Mouse (Mus musculus): ENCODE measurements at regions not wholly inside any gene's neighbourhood (a gene's known extent, or its start where the extent isn't known, plus 50 kb on each side); places are given as distances from the start of the nearest gene placed in this dataset.

- DNase-seq (ENCODE audit: low spot score): no peak
These were observed 133.0 kb downstream of the Ndufa10 start for GRCm38 (mm10) chr1:92340644-92341043.

- DNase-seq (ENCODE audit: low spot score): no peak
These were observed 135.1 kb downstream of the Ndufa10 start for GRCm38 (mm10) chr1:92338589-92338988.

- DNase-seq (ENCODE audit: low spot score): no peak
These were observed 136.2 kb downstream of the Ndufa10 start for GRCm38 (mm10) chr1:92337450-92337849.

- DNase-seq (ENCODE audit: low spot score): no peak
These were observed 136.7 kb upstream of the Hdac4 start for GRCm38 (mm10) chr1:92332248-92332584.

DNA sequence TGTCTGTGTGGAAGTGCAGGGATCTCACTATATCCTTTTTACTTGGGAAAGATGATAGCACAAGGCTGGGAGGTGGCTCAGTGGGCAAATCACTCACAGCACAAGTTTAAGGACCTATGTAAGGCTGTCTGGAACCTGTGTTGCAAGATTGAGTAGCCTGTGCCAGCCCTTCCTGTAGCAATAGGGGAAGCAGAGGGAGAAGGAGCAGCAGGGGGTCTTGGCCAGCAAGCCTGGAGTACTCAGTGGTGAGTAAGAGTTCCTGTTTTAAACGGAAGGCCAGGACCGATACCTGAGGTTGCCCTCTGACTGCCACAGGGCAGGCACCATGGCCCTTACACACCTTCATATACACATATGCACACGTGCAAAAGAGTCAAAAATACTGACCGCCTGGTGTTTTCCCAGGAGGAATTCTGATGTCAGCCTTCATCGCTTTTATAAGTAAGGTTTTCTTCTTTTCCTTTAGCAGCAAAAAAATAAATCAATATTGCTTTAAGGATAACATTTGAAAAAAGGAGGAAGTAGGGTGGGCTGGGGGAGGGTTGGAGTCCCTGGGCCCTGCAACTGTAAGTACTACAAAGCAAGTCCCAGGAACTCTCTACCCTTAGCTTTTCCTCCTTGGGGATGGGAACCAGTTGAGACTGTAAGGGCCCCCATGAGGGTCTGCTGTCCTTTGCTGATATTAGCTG, 136.2 kb upstream of the Hdac4 start:
- no peak for DNase-seq (ENCODE audit: low spot score)

DNA sequence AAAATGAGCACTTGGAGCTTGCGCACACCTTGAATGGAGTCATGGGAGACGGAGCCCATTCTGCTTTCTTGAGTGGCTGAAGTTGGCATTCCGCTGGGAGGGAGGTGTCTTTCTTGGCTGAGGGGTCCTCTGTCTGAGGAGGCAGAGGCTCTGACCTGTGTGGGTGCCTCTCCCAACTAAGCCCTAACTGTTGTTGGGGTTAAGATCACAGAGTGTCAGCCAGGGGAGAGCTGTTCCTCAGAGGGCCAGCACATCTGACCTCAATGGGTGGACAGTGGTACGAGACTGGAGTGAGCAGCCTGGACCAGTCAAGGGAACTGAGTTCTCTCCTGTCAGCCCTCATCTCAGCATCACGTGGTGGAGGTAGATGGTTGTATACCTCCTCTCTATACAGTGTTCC, 134.7 kb upstream of the Hdac4 start:
- DNase-seq (ENCODE audit: low spot score): no peak

DNA sequence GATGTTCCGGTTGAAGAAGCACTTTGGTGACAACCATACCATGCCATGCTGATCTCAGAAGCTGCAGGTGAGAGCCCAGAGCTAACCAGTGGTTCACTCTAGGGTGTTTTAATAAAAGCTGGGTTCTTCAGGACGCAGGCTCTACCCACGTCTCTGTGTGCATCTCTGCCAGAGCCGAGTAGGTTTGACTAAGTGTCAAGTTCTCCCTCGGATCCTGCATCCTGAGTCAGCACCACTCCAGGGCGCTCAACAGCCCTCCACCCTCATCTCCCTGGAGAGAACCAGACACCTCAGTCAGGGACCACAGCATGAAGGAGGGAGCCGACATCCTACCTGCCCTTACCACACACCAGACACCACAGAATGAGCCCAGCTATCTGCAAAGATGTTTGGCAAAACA, 134.0 kb upstream of the Hdac4 start:
- DNase-seq (ENCODE audit: low spot score): no peak

DNA sequence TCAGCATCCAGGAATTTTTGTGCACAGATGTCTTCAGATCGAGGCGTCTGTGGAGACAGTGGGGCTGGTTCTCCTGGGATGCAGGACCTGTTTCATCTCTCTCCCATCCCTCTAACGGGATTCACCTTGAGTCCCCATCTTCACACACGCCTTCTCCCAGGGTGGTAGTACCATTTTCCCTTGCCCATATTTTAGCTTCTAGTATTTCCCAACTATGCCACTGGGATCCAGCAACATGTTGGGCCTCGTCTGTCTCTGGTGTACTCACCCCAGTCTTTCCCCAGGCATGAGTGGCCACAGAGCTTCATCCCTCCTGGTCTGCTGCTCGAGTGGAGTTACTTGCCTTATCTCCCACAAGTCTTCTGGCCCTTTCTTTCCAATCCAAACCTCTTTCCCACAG, 131.6 kb upstream of the Hdac4 start:
- no peak for DNase-seq (ENCODE audit: low spot score)

DNA sequence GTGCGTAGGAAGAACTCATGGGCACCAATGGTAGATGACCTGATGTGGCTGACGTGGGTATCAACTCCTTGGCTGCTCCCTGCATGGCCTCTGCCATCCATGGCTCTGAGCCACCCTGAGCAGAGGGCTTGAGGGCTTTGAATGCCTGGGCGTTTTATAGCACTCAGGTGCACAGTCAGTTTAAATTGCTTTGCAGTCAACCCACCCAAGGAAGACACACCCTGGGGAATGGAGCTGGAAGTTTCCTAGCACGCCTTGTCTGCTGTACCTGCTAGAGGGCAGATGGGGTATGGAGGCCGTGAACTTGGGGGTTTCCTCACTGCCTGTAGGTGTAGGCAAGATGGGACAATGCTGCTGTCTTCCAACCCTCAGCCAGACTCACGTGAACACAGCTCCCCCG, 129.8 kb upstream of the Hdac4 start:
- DNase-seq (ENCODE audit: low spot score): no peak

DNA sequence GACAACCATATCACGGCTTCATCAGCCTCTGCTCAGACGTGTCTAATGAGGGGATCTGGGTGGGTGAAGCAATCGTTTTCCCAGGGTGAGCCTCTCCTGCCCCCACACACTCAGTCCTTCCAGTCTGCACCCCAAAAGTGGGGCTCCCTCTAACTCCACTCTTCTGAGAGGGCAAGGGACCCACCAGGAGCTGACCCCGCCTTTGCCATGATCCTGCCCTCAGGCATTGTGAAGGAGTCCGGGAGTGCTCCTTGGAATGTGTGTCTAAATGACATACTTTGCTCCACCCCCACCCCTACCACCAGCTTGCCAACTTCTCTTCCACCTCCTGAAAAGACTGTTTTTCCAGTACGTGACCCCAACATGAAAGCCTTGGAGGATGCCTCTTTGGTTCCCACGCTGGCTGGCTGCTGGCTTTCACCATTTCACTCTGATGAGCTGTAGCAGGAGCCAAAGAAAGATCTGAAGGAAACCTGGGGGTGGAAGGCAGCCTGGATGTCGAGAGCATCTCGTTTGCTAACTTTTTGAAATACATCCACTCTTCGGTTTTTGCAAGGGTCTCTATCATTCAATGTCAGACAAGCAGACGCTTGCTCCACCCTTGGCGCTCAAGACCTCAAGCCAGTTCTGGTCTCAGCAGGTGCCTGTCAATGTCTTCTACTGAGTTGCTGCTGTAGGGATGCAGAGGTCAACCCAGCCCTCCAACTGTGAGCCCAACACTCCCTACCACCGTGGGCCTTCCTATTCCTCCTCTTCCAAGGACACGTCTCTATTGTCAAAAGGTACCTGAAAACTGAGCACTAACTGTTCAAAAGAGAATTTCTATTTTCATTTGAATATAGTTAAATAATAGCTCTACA, 128.8 kb upstream of the Hdac4 start:
- DNase-seq (ENCODE audit: low spot score): no peak

- DNase-seq (ENCODE audit: low spot score): no peak
These were observed 121.6 kb upstream of the Hdac4 start for GRCm38 (mm10) chr1:92317131-92317530.

DNA sequence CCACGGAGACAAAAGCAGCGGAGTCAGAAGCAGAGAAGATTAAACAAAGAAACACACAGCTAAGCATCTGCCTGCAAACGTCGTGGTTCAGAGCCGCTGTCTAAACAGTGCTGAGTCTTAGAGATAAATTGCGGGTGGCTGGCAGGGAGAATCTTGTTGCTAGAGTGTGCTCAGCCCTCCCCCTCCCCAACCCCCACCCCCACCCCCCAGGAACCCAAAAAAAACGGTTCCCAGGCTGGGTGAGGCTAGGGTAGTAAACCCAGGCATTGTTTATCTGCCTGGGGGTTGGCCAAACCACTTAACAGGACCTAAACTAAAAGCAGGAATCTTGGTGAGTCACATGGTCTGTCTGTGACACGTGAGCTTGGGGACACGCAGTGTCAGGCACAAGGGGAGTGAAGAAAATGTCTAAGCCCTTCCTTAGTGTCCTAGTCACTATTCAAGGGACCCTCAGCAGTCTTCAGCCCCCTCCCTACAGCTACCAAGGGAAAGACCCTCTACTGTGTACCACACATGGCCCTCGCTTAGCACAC, 120.8 kb upstream of the Hdac4 start:
- no peak for DNase-seq (ENCODE audit: low spot score)

DNA sequence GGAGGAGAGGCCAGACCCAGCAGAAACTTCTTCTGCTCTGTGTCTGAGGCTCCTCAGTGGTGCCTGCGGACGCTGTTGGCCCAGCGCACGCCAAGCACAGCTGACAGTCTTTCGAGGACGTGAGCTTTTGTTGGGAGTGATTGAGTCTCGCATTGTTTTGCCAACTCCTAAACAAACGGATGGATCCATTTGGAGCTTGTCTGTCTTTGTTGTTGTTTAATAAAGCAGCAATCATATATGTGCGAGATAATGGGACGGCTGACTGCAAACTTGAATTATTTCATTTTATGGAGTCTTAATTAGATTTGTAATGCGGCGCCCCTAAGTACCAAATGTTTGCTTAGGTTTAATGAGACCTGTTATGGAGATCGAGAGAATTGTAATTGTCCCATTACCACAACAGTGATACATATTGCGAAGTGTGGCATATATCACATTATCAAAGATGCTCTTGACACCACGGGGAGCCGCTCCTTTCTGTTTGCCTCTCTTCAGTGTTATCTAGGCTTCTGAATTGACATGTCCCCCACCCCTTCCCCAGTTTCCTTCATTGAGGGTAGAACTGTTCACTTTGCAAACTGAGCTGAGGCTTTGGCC, 117.6 kb upstream of the Hdac4 start:
- no peak for DNase-seq (ENCODE audit: low spot score)

GRCm38 (mm10) chr1:92309883-92310282, 114.4 kb upstream of the Hdac4 start:
- DNase-seq (ENCODE audit: low spot score): no peak

DNA sequence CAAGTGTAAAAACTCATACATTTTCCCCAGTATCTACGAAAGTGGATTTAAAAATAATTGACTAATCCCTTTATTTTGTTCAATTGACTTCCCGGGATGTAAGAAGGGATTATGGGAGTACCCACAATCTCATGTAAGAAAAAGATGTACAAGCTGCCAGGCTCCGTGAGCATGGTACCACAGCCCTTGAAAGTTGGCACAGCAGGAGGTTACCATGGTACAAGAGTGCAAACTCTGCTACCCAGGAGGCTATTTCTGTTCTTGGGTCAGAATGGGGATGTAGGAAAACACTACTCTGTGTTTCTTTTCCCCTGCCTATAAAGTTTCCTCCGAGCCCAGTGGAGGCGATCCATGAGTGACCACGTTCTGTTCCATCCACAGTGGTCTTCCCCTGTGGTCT, 113.9 kb upstream of the Hdac4 start:
- no peak for DNase-seq (ENCODE audit: low spot score)

DNA sequence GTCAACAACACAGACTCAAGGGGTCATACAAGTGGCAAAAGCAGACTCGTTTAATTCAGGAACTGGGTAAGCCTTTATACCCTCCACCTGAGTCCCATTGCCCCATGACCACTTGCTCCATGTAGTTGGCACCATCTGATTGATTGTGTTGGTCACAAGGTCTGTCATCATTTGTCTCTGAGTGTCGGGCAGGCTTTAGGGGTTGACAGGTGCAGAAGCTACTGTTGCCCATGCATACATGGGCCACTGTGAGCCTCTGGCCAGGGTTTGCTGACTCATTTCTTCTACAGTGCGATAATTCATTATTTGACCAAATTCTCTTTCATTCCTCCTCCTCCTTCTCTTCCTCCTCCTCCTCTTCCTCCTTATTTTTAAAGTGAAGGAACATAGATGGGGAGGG, 113.0 kb upstream of the Hdac4 start:
- DNase-seq (ENCODE audit: low spot score): no peak

DNA sequence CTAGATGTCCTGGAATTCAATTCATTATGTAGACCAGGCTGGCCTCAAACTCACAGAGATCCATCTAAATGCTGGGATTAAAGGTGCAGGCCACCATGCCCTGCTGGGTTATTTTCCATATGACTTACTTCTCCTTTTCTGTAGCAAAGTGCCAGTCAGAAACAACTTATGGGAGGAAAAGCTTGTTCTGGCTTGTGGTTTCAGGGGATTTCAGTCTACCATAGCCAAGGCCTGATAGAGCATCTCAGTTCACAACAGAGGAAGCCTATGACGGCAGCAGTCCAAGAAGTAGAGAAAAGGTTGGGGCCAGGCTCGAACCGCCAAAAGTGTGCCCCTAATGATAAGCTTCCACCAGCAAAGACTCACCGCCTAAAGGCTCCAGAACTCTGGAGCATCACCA, 110.5 kb upstream of the Hdac4 start:
- no peak for DNase-seq (ENCODE audit: low spot score)

- DNase-seq (ENCODE audit: low spot score): no peak
These were observed 103.5 kb upstream of the Hdac4 start for GRCm38 (mm10) chr1:92299041-92299440.

DNA sequence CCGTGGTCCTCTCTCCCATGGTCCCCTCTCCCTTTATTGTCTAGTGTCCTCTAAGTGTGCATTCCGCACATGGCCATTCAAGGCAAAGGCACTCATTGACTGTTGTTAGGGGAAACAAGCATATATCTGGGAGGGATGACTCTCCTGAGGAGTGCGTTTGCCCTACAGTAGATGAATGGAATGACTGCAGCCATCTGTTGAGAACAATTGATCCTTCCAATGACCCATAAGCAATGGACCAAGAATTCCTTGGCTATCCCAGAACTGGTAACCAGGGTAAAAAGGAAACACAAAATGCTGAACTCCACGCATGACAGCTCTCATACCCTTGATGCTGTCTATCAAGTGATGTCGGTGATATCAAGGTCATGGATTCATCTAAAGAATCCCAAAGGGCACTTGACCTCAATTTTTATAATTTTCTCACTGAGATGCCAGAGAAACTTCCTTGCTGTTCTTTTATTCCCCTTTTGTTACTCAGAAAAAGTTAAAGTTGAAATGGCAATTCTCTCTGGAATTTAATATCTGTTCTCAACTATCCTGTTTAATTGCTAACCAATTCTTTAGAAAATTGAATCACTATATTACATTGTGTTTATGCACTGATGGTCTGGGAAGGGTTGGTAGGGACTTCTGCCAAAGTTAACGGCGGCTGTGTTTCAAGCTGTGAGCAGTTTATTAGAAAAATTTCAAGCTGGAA, 97.3 kb upstream of the Hdac4 start:
- DNase-seq (ENCODE audit: low spot score): no peak

DNA sequence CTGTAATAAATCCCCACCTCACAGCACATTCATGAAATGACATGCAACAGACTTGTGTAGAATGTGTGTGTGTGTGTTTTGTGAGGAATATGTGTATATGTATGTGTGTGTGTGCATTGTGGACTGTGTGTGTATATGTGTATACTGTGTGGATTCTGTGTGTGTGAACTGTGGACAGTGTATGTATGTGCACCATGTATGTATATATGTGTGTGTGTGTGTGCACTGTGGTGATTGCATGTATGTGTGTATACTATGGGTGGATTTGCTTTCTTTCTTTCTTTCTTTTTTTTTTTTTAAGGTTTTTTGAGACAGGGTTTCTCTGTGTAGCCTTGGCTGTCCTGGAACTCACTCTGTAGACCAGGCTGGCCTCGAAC, 91.5 kb upstream of the Hdac4 start:
- no peak for DNase-seq (ENCODE audit: low spot score)

GRCm38 (mm10) chr1:92286013-92286965, 90.8 kb upstream of the Hdac4 start:
- DNase-seq (ENCODE audit: low spot score): no peak

Data from layer of hippocampus, adult 9-10 months (tissue).